ENCODE assay signal across 29 mouse cellular contexts in the genomic region with DNA sequence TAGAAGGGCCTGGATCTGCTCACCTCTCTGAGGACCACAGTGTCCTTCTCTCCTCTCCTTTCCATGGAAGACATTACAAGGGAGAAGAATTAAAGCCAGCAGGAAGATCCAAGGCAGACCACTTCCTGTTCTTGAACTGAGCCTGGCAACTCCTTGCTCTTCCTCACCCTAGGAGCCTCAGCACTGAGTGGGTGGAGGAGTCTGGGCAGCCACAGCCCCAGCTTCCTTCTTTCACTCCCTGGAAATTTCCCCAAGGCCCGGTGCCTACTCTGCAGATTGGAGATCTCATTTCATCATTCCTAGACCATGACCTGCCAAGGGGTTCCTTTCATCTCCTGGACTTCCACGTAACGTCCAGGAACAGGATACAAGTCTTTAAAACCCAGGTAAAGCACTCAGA. TPM values are rescaled to one million over a fixed set of nuclear protein-coding genes. Genes with fewer than 3 reads are reported as not detected.
"Had no signal": no experiment of that assay in that cellular context is flagged by ENCODE, and none has a peak within 500 bp of the region (broad histone marks: within the 10 kb centered on the region; RNA-seq: fewer than 3 reads in every experiment).

No protein-coding gene starts in this region.

- H3K27ac ChIP-seq: kidney, postnatal 0 days; layer of hippocampus, adult 2 months; limb, embryonic 10.5 days; limb, embryonic 13.5 days; liver, embryonic 12.5 days; liver, embryonic 15.5 days; midbrain, embryonic 10.5 days; midbrain, embryonic 13.5 days; stomach, embryonic 15.5 days had no signal

- H3K4me3 ChIP-seq: layer of hippocampus, adult 2 months; limb, embryonic 10.5 days; limb, embryonic 13.5 days; liver, embryonic 12.5 days; liver, embryonic 15.5 days; megakaryocyte, embryonic 14.5 days; midbrain, embryonic 10.5 days; midbrain, embryonic 13.5 days; stomach, embryonic 15.5 days had no signal

- DNase-seq: kidney, postnatal 25 days; layer of hippocampus, adult 9-11 months; liver; lung, embryonic 14.5 days; right cerebral cortex, postnatal 14 days; right cerebral cortex, postnatal 4 days; thymus, postnatal 25 days had no signal

- H3K36me3 ChIP-seq: limb, embryonic 10.5 days; limb, embryonic 13.5 days; liver, embryonic 12.5 days; liver, embryonic 15.5 days; midbrain, embryonic 10.5 days; midbrain, embryonic 13.5 days; stomach, embryonic 15.5 days had no signal

RNA-seq across cellular contexts. Expression of a gene that starts 15.4 kb away (rescaled TPM):
- total RNA-seq: left cerebral cortex, adult 18-20 months; monocyte, adult 5-6 weeks had no signal
- polyA plus RNA-seq: limb, embryonic 10.5 days; midbrain, embryonic 10.5 days; midbrain, embryonic 13.5 days; neural tube, embryonic 14.5 days had no signal

RNA-seq across cellular contexts. Expression of a gene that starts 27.5 kb away (rescaled TPM):
- total RNA-seq: layer of hippocampus, adult 2 months; layer of hippocampus, postnatal 25 days; left cerebral cortex, adult 18-20 months; left cerebral cortex, postnatal 25 days; monocyte, adult 5-6 weeks had no signal
- polyA plus RNA-seq: limb, embryonic 10.5 days had no signal

RNA-seq across cellular contexts. Expression of a gene that starts 28.7 kb away (rescaled TPM):
- total RNA-seq: layer of hippocampus, adult 2 months; layer of hippocampus, postnatal 25 days; left cerebral cortex, postnatal 25 days; monocyte, adult 5-6 weeks had no signal
- polyA plus RNA-seq: limb, embryonic 10.5 days; midbrain, embryonic 10.5 days had no signal

RNA-seq across cellular contexts. Expression of a gene that starts 34.6 kb away (rescaled TPM):
- total RNA-seq: layer of hippocampus, adult 2 months; layer of hippocampus, postnatal 25 days; left cerebral cortex, adult 18-20 months; left cerebral cortex, postnatal 25 days; monocyte, adult 5-6 weeks had no signal
- polyA plus RNA-seq: kidney, adult 2 months; kidney, embryonic 14.5 days; kidney, postnatal 0 days; large intestine, adult 2 months; limb, embryonic 10.5 days; limb, embryonic 13.5 days; liver, embryonic 12.5 days; liver, embryonic 15.5 days; lung, embryonic 14.5 days; lung, postnatal 0 days; midbrain, embryonic 10.5 days; midbrain, embryonic 13.5 days; midbrain, embryonic 16.5 days; neural tube, embryonic 11.5 days; neural tube, embryonic 14.5 days; stomach, embryonic 15.5 days; thymus, postnatal 0 days had no signal

RNA-seq across cellular contexts. Expression of a gene that starts 37.6 kb away (rescaled TPM):
- total RNA-seq: layer of hippocampus, adult 2 months; layer of hippocampus, postnatal 25 days; left cerebral cortex, postnatal 25 days had no signal
- polyA plus RNA-seq: limb, embryonic 10.5 days had no signal
